Mouse (Mus musculus) heart, embryonic 16.5 days (tissue): Measurements from ENCODE around the gene Nhlrc4. TPM values are rescaled to one million over a fixed set of nuclear protein-coding genes. Genes with fewer than 3 reads are reported as not detected.

Experiments
- ATAC-seq: fragments of 200-750 bp; cut with Nextera tagmentation; replicated peaks from 2 replicates; pipeline ENCODE4 v1.8.0; 2017; ENCODE audit warnings: moderate number of reproducible peaks; ENCODE audit not compliant: insufficient read depth, low FRiP score; ENCODE audit errors: extremely low read depth
- H3K27ac ChIP-seq: fragments of 300-500 bp; sonication (generic); 2 replicates; pipeline ENCODE4 v1.5.1; 2014; ENCODE audit warnings: mild to moderate bottlenecking, low read length, control low read depth, moderate library complexity
- H3K27me3 ChIP-seq: fragments of 300-500 bp; sonication (generic); 2 replicates; pipeline ENCODE4 v1.6.1; 2014; ENCODE audit warnings: low read length, mixed read lengths; ENCODE audit not compliant: control insufficient read depth, insufficient read depth
- H3K36me3 ChIP-seq: fragments of 300-500 bp; sonication (generic); 2 replicates; pipeline ENCODE4 v1.6.1; 2014; ENCODE audit not compliant: control insufficient read depth, insufficient read depth
- H3K4me1 ChIP-seq: fragments of 300-500 bp; sonication (generic); 2 replicates; pipeline ENCODE4 v1.6.1; 2014; ENCODE audit warnings: low read length, mixed read lengths; ENCODE audit not compliant: control insufficient read depth, insufficient read depth
- H3K4me2 ChIP-seq: fragments of 300-500 bp; sonication (generic); 2 replicates; pipeline ENCODE4 v1.6.1; 2014; ENCODE audit warnings: low read depth, mild to moderate bottlenecking, control low read depth, low read length
- H3K4me3 ChIP-seq: fragments of 300-500 bp; sonication (generic); 2 replicates; pipeline ENCODE4 v1.5.1; 2014; ENCODE audit warnings: mild to moderate bottlenecking, control low read depth, low read length
- H3K9ac ChIP-seq: fragments of 300-500 bp; sonication (generic); 2 replicates; pipeline ENCODE4 v1.6.1; 2014; ENCODE audit warnings: low read length, control low read depth
- H3K9me3 ChIP-seq: fragments of 300-500 bp; sonication (generic); replicated peaks from 2 replicates; pipeline ENCODE4 v1.6.1; 2016; ENCODE audit warnings: low read length; ENCODE audit not compliant: control insufficient read depth
- WGBS: fragments of 180-500 bp; shearing (Covaris S2); extraction: QIAGEN DNeasy Blood & Tissue Kit; methylation state at CpG from one replicate; pipeline ENCODE4 v1.1.7; 2014; 5-methylcytosine and 5-hydroxymethylcytosine counted together
- polyA plus RNA-seq: library from polyadenylated mRNA; unstranded; fragments of >200 nt; fragmentation: Nextera tagmentation; extraction: Ambion mirVana; gene quantifications from 2 replicates; pipeline ENCODE4 v1.2.1, GENCODE M21; 2015

Nhlrc4 gene
- polyA plus RNA-seq, 1 experiment from 2014 or later = 0.11 TPM

GRCm38 (mm10) chr17:25919144-25919785 lies 25.5 kb downstream of the Nhlrc4 start, which contains the start of gene Rab40c:
Rab40c (minus strand) TSS chr17:25919727.
- peak within 1 kb of the TSS; percentile 87 for H3K9ac ChIP-seq
- H3K27me3 ChIP-seq = no peaks in the 10 kb centered on the region
- H3K4me2 ChIP-seq = peak within 1 kb of the TSS; percentile 91
- H3K36me3 ChIP-seq = no peaks in the 10 kb centered on the region
- H3K9me3 ChIP-seq = no peaks in the 10 kb centered on the region
- H3K27ac ChIP-seq = peak within 1 kb of the TSS; percentile 99
- peaks cover 22% of the 10 kb centered on the region for H3K4me1 ChIP-seq
- ATAC-seq = no peak
- H3K4me3 ChIP-seq = peak within 1 kb of the TSS; percentile 83
- WGBS = under 1% methylated on average over 78 of the region's 78 CpGs

DNA sequence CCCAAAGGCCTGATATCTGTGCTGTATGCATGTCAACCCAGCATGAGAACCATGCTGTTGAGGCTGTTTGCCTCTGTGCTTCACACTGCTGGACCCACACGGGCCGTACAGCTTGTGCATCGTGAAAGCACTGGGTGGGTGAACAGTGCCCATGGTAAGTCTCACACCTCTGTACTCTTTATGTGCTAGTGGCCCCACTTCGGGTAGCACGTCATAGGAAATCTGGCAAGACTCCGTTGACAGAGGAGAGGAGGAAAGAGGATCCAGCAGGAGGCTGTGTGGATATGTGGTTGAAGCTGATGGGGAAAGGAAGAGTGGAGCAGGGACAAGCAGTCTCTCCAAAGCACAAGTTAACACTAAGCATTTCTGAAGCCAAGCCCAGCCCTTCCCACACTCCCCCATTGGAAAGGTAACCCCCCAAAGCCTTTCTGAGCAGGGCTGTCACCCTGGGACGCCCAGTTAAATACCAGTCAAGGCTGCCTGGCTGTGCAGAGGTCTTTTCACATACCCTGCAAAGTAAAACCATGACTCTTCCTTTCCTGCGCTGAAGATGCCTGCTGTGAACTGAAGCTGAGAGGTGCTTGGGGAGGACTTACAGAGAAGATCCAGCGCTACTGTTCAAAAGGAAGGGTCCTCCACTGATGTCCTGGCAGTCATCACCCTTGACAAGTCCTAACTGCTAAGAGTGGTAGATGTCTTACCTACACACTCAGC lies 26.6 kb downstream of the Nhlrc4 start:
- no peak for ATAC-seq
- H3K36me3 ChIP-seq = no peaks in the 10 kb centered on the region
- H3K4me3 ChIP-seq = peak overlapping the region; percentile 83
- WGBS = 67% methylated on average over 9 of the region's 9 CpGs
- H3K4me1 ChIP-seq = peaks cover 33% of the 10 kb centered on the region
- H3K27ac ChIP-seq = no peak overlapping the region
- peak overlapping the region; percentile 91 for H3K4me2 ChIP-seq
- H3K27me3 ChIP-seq = no peaks in the 10 kb centered on the region
- no peaks in the 10 kb centered on the region for H3K9me3 ChIP-seq
- H3K9ac ChIP-seq = peak overlapping the region; percentile 87

DNA sequence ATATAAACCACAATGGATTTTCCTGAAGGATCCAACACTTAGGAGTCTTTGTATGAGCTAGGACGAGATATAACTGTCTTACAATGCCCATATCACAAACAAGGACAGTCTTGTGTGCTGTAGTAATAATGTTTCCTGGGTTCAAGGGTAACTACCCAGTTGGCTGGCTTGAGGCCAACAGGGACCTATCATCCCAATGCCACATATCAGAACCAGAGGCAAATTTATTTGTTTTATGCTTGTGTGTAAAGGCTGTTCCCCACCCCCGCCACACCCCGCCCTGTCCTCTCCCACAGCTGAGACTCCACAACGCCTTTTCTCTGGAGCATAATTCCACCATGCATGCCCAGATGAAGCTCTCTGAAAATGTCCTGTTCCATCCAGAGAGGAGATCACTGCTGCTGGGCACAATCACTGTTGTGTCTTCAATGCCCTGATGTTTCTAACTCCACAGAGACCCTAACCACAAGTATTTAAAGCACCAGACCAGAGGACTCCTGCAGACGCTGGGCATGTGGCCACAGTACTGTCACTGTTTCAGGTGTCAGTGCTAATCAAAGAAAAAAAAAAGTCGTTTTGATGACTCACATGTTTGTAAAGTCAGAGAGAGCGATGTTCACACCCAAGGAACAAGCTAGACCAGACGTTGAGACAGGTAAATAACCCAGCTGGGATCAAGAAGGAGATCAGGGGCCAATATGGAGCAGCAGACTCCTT lies 27.7 kb downstream of the Nhlrc4 start:
- Histone ChIP-seq H3K27me3 (no peaks in the 10 kb centered on the region), H3K4me3 (no peak overlapping the region), H3K27ac (no peak overlapping the region), H3K9me3 (no peaks in the 10 kb centered on the region), H3K9ac (no peak overlapping the region), H3K4me2 (no peak overlapping the region), H3K4me1 (peaks cover 34% of the 10 kb centered on the region), H3K36me3 (no peaks in the 10 kb centered on the region)
- no peak for ATAC-seq
- 72% methylated on average over 8 of the region's 8 CpGs for WGBS

DNA sequence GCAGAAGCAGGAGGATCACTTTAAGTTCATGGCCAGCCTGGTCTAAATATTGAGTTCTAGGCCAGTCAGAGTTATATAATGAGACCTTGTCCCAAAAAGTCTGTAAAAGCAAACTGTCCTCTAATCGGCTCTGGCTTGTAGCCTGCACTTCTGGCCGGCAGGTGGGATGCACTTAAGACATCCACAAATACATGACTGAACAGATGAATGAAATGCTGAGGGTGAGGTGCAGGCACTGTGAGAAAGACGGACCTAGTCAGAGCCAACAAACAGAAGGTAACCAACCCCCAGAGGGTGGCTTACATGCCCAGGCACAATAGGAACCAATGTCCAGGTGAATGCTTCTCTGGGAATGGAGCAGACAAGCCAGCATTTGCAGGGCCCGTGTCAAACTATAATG lies 30.5 kb downstream of the Nhlrc4 start:
- no peak overlapping the region for H3K9ac ChIP-seq
- 54% methylated on average over 4 of the region's 4 CpGs for WGBS

GRCm38 (mm10) chr17:25913877-25914275 lies 30.9 kb downstream of the Nhlrc4 start:
- peak overlapping the region; percentile 64 for H3K27ac ChIP-seq
- WGBS = 9% methylated on average over 1 of the region's 1 CpGs
- peak overlapping the region; percentile 44; the same call in 1 of the 2 replicates for H3K9ac ChIP-seq
- ATAC-seq = no peak
- H3K4me1 ChIP-seq = peaks cover 30% of the 10 kb centered on the region
- H3K4me2 ChIP-seq = peak overlapping the region; percentile 23
- H3K9me3 ChIP-seq = no peaks in the 10 kb centered on the region
- no peaks in the 10 kb centered on the region for H3K27me3 ChIP-seq
- no peaks in the 10 kb centered on the region for H3K36me3 ChIP-seq
- no peak overlapping the region for H3K4me3 ChIP-seq

More for the DNA sequence above, 30.5 kb downstream of the Nhlrc4 start:
- no peak for ATAC-seq
- no peaks in the 10 kb centered on the region for H3K36me3 ChIP-seq
- peak overlapping the region; percentile 6; the same call in 1 of the 2 replicates for H3K4me2 ChIP-seq
- H3K9me3 ChIP-seq = no peaks in the 10 kb centered on the region
- no peaks in the 10 kb centered on the region for H3K27me3 ChIP-seq
- H3K4me1 ChIP-seq = peaks cover 30% of the 10 kb centered on the region
- H3K4me3 ChIP-seq = no peak overlapping the region
- peak overlapping the region; percentile 64 for H3K27ac ChIP-seq

GRCm38 (mm10) chr17:25913186-25913876 lies 31.4 kb downstream of the Nhlrc4 start:
- H3K9ac ChIP-seq = peak overlapping the region; percentile 44; the same call in 1 of the 2 replicates
- peak overlapping the region; percentile 64 for H3K27ac ChIP-seq
- no peaks in the 10 kb centered on the region for H3K9me3 ChIP-seq
- 59% methylated on average over 14 of the region's 14 CpGs for WGBS
- no peak overlapping the region for H3K4me3 ChIP-seq
- ATAC-seq = no peak
- H3K27me3 ChIP-seq = no peaks in the 10 kb centered on the region
- no peaks in the 10 kb centered on the region for H3K36me3 ChIP-seq
- H3K4me2 ChIP-seq = peak overlapping the region; percentile 23
- peaks cover 24% of the 10 kb centered on the region for H3K4me1 ChIP-seq

GRCm38 (mm10) chr17:25911816-25912215 lies 32.9 kb downstream of the Nhlrc4 start:
- ATAC-seq = no peak
- Histone ChIP-seq H3K36me3 (no peaks in the 10 kb centered on the region), H3K27ac (no peak overlapping the region), H3K9me3 (no peaks in the 10 kb centered on the region), H3K4me1 (peaks cover 16% of the 10 kb centered on the region), H3K4me2 (no peak overlapping the region), H3K4me3 (no peak overlapping the region), H3K27me3 (no peaks in the 10 kb centered on the region), H3K9ac (no peak overlapping the region)
- 86% methylated on average over 4 of the region's 4 CpGs for WGBS

- Histone ChIP-seq H3K4me1 (no peaks in the 10 kb centered on the region), H3K9ac (no peak overlapping the region), H3K4me2 (no peak overlapping the region), H3K27me3 (no peaks in the 10 kb centered on the region), H3K4me3 (no peak overlapping the region), H3K36me3 (no peaks in the 10 kb centered on the region), H3K9me3 (no peaks in the 10 kb centered on the region), H3K27ac (no peak overlapping the region)
- 77% methylated on average over 2 of the region's 2 CpGs for WGBS
- ATAC-seq = no peak
Measured at GRCm38 (mm10) chr17:25907640-25908039, 37.1 kb downstream of the Nhlrc4 start.
